Comparison of ENCODE assay signal across 8 mouse cellular contexts in genomic region chr4:57607247-57607942, GRCm38 (mm10). TPM values are rescaled to one million over a fixed set of nuclear protein-coding genes. Genes with fewer than 3 reads are reported as not detected.
A peak's percentile ranks its signal among the peaks of the same experiment; 100 is the strongest.
DNase-seq lines count a peak whose midpoint lies in the region; ATAC-seq lines count a peak whose summit lies in the region.

No protein-coding gene starts in this region.

- intact Hi-C loops in gastrocnemius, postnatal 14 days (cut with DNase I; ENCODE audit: low total_unique reads) = loop anchor here (5.0 kb wide), 1 partner anchor 235 kb away; no protein-coding TSS in a partner anchor

- peak; percentile 94 for DNase-seq in adrenal gland, postnatal 10 days
- peak; percentile 93 for DNase-seq in embryo, embryonic 10 days (ENCODE audit: low spot score)
- peak; percentile 92 for DNase-seq in gastrocnemius, postnatal 14 days
- DNase-seq in hindlimb bud, embryonic 11.5 days (ENCODE audit: extremely low spot score, low read depth, low spot score) = peak; percentile 73
- peak; percentile 90 to 98 for DNase-seq in left cerebral cortex, adult 18-20 months (ENCODE audit: low spot score in 2 of 2)
- peak; percentile 88 for DNase-seq in mesoderm, embryonic 11.5 days (ENCODE audit: low read depth, low spot score)
- peak; percentile 85 for DNase-seq in skeletal muscle tissue, adult 2 months (ENCODE audit: low read depth, low spot score)

- ATAC-seq in inflammation-experienced regulatory T-cells, adult 6 months = no peak

RNA-seq across cellular contexts. Expression of gene Pakap, which starts 39.4 kb away (rescaled TPM):
- total RNA-seq in adrenal gland, postnatal 10 days (2021) = 10 to 100 TPM; 41.1 to 45.9 TPM
- total RNA-seq in gastrocnemius, postnatal 14 days (2021) = 10 to 100 TPM in 1 of 2 experiments, 1 to 10 TPM in 1; 8.8 to 10.9 TPM
- 10 to 100 TPM; 17.2 to 19.1 TPM for total RNA-seq in left cerebral cortex, adult 18-20 months (2021)
- polyA plus RNA-seq in inflammation-experienced regulatory T-cells, adult 6 months (2017; shearing (Covaris generic)) = 1 to 10 TPM in 2 of 3 experiments, under 1 TPM in 1; 0.50 to 2.1 (median 1.1) TPM
